Mouse (Mus musculus): Measurements from ENCODE around the gene Foxp1. TPM values are rescaled to one million over a fixed set of nuclear protein-coding genes. Genes with fewer than 3 reads are reported as not detected.

The Foxp1 gene
- polyA plus RNA-seq, 1 experiment from 2014 or later, result 77.4 TPM

GRCm38 (mm10) chr6:99439878-99440361, 82.6 kb downstream of the Foxp1 start:
- H3K4me3 ChIP-seq (replicated peaks), result no peak overlapping the region
- H3K4me1 ChIP-seq (replicated peaks), result peaks cover 45% of the 10 kb centered on the region
- WGBS, result 2% methylated on average over 9 of the region's 9 CpGs
- H3K36me3 ChIP-seq, result no peaks in the 10 kb centered on the region
- peak overlapping the region; percentile 35 for H3K4me2 ChIP-seq
- H3K27ac ChIP-seq, result peak overlapping the region; percentile 72
- H3K9ac ChIP-seq (replicated peaks), result no peak overlapping the region
- H3K27me3 ChIP-seq, result no peaks in the 10 kb centered on the region
- H3K9me3 ChIP-seq, result no peaks in the 10 kb centered on the region
- ATAC-seq (ENCODE audit: insufficient number of reproducible peaks, insufficient read depth, low FRiP score, low TSS enrichment, low read depth), result no peak

GRCm38 (mm10) chr6:99439214-99439877, 83.2 kb downstream of the Foxp1 start:
- H3K4me2 ChIP-seq, result peak overlapping the region; percentile 35
- H3K27ac ChIP-seq, result peak overlapping the region; percentile 72
- H3K9me3 ChIP-seq, result no peaks in the 10 kb centered on the region
- no peak for ATAC-seq (ENCODE audit: insufficient number of reproducible peaks, insufficient read depth, low FRiP score, low TSS enrichment, low read depth)
- peak overlapping the region; percentile 5; the same call in 1 of the 2 replicates for H3K9ac ChIP-seq (replicated peaks)
- H3K4me1 ChIP-seq (replicated peaks), result peaks cover 45% of the 10 kb centered on the region
- H3K36me3 ChIP-seq, result peaks cover 4% of the 10 kb centered on the region; the same call in 1 of the 2 replicates
- no peak overlapping the region for H3K4me3 ChIP-seq (replicated peaks)
- no peaks in the 10 kb centered on the region for H3K27me3 ChIP-seq
- 16% methylated on average over 9 of the region's 9 CpGs for WGBS

- WGBS, result 93% methylated on average over 6 of the region's 6 CpGs
- H3K4me1 ChIP-seq (replicated peaks), result peaks cover 39% of the 10 kb centered on the region
Measured at GRCm38 (mm10) chr6:99436371-99436770, 86.2 kb downstream of the Foxp1 start.

GRCm38 (mm10) chr6:99435140-99435539, 87.4 kb downstream of the Foxp1 start:
- Histone ChIP-seq H3K36me3 (peaks cover 4% of the 10 kb centered on the region; the same call in 1 of the 2 replicates), H3K4me3 (replicated peaks) (no peak overlapping the region), H3K4me2 (no peak overlapping the region), H3K9ac (replicated peaks) (no peak overlapping the region), H3K27ac (no peak overlapping the region), H3K9me3 (no peaks in the 10 kb centered on the region), H3K4me1 (replicated peaks) (peaks cover 27% of the 10 kb centered on the region), H3K27me3 (no peaks in the 10 kb centered on the region)
- ATAC-seq (ENCODE audit: insufficient number of reproducible peaks, insufficient read depth, low FRiP score, low TSS enrichment, low read depth), result no peak
- WGBS, result 92% methylated on average over 10 of the region's 10 CpGs

More at GRCm38 (mm10) chr6:99436371-99436770, 86.2 kb downstream of the Foxp1 start:
- ATAC-seq (ENCODE audit: insufficient number of reproducible peaks, insufficient read depth, low FRiP score, low TSS enrichment, low read depth), result no peak
- no peaks in the 10 kb centered on the region for H3K9me3 ChIP-seq
- no peak overlapping the region for H3K4me3 ChIP-seq (replicated peaks)
- H3K27me3 ChIP-seq, result no peaks in the 10 kb centered on the region
- H3K36me3 ChIP-seq, result peaks cover 4% of the 10 kb centered on the region; the same call in 1 of the 2 replicates
- no peak overlapping the region for H3K27ac ChIP-seq
- H3K9ac ChIP-seq (replicated peaks), result no peak overlapping the region
- H3K4me2 ChIP-seq, result no peak overlapping the region

- Histone ChIP-seq H3K4me3 (replicated peaks) (no peak overlapping the region), H3K36me3 (peaks cover 4% of the 10 kb centered on the region; the same call in 1 of the 2 replicates), H3K4me1 (replicated peaks) (peaks cover 10% of the 10 kb centered on the region), H3K27ac (no peak overlapping the region), H3K9ac (replicated peaks) (no peak overlapping the region), H3K9me3 (no peaks in the 10 kb centered on the region), H3K4me2 (no peak overlapping the region), H3K27me3 (no peaks in the 10 kb centered on the region)
- WGBS, result 86% methylated on average over 9 of the region's 9 CpGs
- ATAC-seq (ENCODE audit: insufficient number of reproducible peaks, insufficient read depth, low FRiP score, low TSS enrichment, low read depth), result no peak
Measured at GRCm38 (mm10) chr6:99433006-99433405, 89.5 kb downstream of the Foxp1 start.

- no peaks in the 10 kb centered on the region for H3K27me3 ChIP-seq
- ATAC-seq (ENCODE audit: insufficient number of reproducible peaks, insufficient read depth, low FRiP score, low TSS enrichment, low read depth), result no peak
- 75% methylated on average over 4 of the region's 4 CpGs for WGBS
Measured at GRCm38 (mm10) chr6:99431941-99432340, 90.6 kb downstream of the Foxp1 start.

GRCm38 (mm10) chr6:99430560-99430959, 92.0 kb downstream of the Foxp1 start:
- 95% methylated on average over 14 of the region's 14 CpGs for WGBS
- no peaks in the 10 kb centered on the region for H3K9me3 ChIP-seq
- no peaks in the 10 kb centered on the region for H3K27me3 ChIP-seq
- no peak overlapping the region for H3K4me2 ChIP-seq
- H3K9ac ChIP-seq (replicated peaks), result no peak overlapping the region
- 0 out of 2 replicates have a peak, but pooled peaks cover 4% of the 10 kb centered on the region for H3K4me1 ChIP-seq (replicated peaks)
- ATAC-seq (ENCODE audit: insufficient number of reproducible peaks, insufficient read depth, low FRiP score, low TSS enrichment, low read depth), result no peak
- H3K4me3 ChIP-seq (replicated peaks), result no peak overlapping the region
- H3K36me3 ChIP-seq, result peaks cover 4% of the 10 kb centered on the region; the same call in 1 of the 2 replicates
- H3K27ac ChIP-seq, result no peak overlapping the region

More at GRCm38 (mm10) chr6:99431941-99432340, 90.6 kb downstream of the Foxp1 start:
- H3K9ac ChIP-seq (replicated peaks), result no peak overlapping the region
- no peak overlapping the region for H3K4me3 ChIP-seq (replicated peaks)
- no peak overlapping the region for H3K4me2 ChIP-seq
- no peaks in the 10 kb centered on the region for H3K9me3 ChIP-seq
- no peak overlapping the region for H3K27ac ChIP-seq
- peaks cover 4% of the 10 kb centered on the region; the same call in 1 of the 2 replicates for H3K36me3 ChIP-seq
- H3K4me1 ChIP-seq (replicated peaks), result 0 out of 2 replicates have a peak, but pooled peaks cover 3% of the 10 kb centered on the region

- Histone ChIP-seq H3K27ac (no peak overlapping the region), H3K36me3 (peaks cover 3% of the 10 kb centered on the region; the same call in 1 of the 2 replicates), H3K4me1 (replicated peaks) (peaks cover 11% of the 10 kb centered on the region), H3K27me3 (no peaks in the 10 kb centered on the region), H3K4me3 (replicated peaks) (no peak overlapping the region), H3K9ac (replicated peaks) (no peak overlapping the region), H3K9me3 (no peaks in the 10 kb centered on the region), H3K4me2 (no peak overlapping the region)
- ATAC-seq (ENCODE audit: insufficient number of reproducible peaks, insufficient read depth, low FRiP score, low TSS enrichment, low read depth), result no peak
- WGBS, result 83% methylated on average over 16 of the region's 16 CpGs
Measured at GRCm38 (mm10) chr6:99429378-99430131, 93.0 kb downstream of the Foxp1 start.

GRCm38 (mm10) chr6:99428961-99429360, 93.6 kb downstream of the Foxp1 start:
- Histone ChIP-seq H3K4me2 (no peak overlapping the region), H3K27me3 (no peaks in the 10 kb centered on the region), H3K4me1 (replicated peaks) (peaks cover 11% of the 10 kb centered on the region), H3K9ac (replicated peaks) (no peak overlapping the region), H3K36me3 (no peaks in the 10 kb centered on the region), H3K4me3 (replicated peaks) (no peak overlapping the region), H3K9me3 (no peaks in the 10 kb centered on the region), H3K27ac (no peak overlapping the region)
- WGBS, result 45% methylated on average over 2 of the region's 2 CpGs
- ATAC-seq (ENCODE audit: insufficient number of reproducible peaks, insufficient read depth, low FRiP score, low TSS enrichment, low read depth), result no peak

- Histone ChIP-seq H3K4me1 (replicated peaks) (peaks cover 11% of the 10 kb centered on the region), H3K4me2 (no peak overlapping the region), H3K27me3 (no peaks in the 10 kb centered on the region), H3K9ac (replicated peaks) (no peak overlapping the region), H3K4me3 (replicated peaks) (no peak overlapping the region), H3K36me3 (no peaks in the 10 kb centered on the region), H3K9me3 (no peaks in the 10 kb centered on the region), H3K27ac (no peak overlapping the region)
- no peak for ATAC-seq (ENCODE audit: insufficient number of reproducible peaks, insufficient read depth, low FRiP score, low TSS enrichment, low read depth)
- 81% methylated on average over 4 of the region's 4 CpGs for WGBS
Measured at GRCm38 (mm10) chr6:99427301-99427700, 95.2 kb downstream of the Foxp1 start.

- Histone ChIP-seq H3K27me3 (no peaks in the 10 kb centered on the region), H3K36me3 (no peaks in the 10 kb centered on the region), H3K9ac (replicated peaks) (no peak overlapping the region), H3K9me3 (no peaks in the 10 kb centered on the region), H3K4me3 (replicated peaks) (no peak overlapping the region), H3K27ac (no peak overlapping the region), H3K4me2 (no peak overlapping the region), H3K4me1 (replicated peaks) (peaks cover 11% of the 10 kb centered on the region)
- no peak for ATAC-seq (ENCODE audit: insufficient number of reproducible peaks, insufficient read depth, low FRiP score, low TSS enrichment, low read depth)
- WGBS, result 51% methylated on average over 3 of the region's 3 CpGs
Measured at GRCm38 (mm10) chr6:99425044-99425443, 97.5 kb downstream of the Foxp1 start.

Data from limb, embryonic 12.5 days (tissue).